Comparison of ENCODE assay signal across 8 mouse cellular contexts in the genomic region with DNA sequence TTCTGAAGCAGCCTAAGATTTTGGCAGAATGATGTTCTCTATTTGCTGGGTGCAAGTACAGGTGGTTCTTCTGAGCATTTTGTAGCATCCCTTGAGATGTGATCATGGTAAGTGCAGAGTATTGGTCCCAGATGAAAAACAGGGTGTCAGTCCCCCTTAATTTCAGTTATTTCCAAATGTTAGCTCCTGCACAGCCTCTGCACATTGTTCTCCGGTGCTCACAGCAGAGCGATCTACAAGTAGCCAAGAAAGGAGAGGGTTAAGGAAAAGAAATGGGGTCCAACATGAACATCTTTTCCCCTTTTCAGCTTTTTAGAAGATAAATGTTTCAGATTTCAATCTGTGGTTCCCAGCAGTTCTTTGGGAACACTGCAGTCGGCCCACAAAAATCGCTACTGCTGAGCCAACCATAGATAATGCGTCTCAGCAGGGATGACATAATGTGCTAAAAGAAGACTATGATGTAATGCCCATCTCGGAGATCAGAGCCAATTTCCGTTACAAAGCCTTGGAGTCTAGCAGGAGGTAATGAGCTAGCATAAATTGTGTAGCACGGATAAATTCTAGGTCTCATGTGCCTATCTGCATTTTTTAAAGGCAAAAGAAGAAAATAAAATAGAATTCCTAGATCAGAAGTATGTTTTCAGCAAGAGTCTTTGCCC.
DNase-seq lines count a peak whose midpoint lies in the region; ATAC-seq and TF ChIP-seq lines count a peak whose summit lies in the region.

No protein-coding gene starts in this region.

- intact Hi-C loops in gastrocnemius, postnatal 36 days (cut with DNase I), result no loop called here
- intact Hi-C loops in left cerebral cortex, postnatal 36 days (cut with DNase I), result loop anchor here (5.0 to 10.0 kb wide), 3 partner anchors 251 to 459 kb away; no protein-coding TSS in a partner anchor

- H3K9me3 ChIP-seq in forebrain, postnatal 0 days (ENCODE audit: low read length), result no peaks in the 10 kb centered on the region
- no peaks in the 10 kb centered on the region for H3K9me3 ChIP-seq in hindbrain, embryonic 13.5 days

- no peak overlapping the region for H3K4me3 ChIP-seq in forebrain, postnatal 0 days (ENCODE audit: low read depth, low read length)
- H3K4me3 ChIP-seq in hindbrain, embryonic 13.5 days, result no peak overlapping the region

- H3K27me3 ChIP-seq in forebrain, postnatal 0 days (ENCODE audit: insufficient read depth, low read length), result no peaks in the 10 kb centered on the region
- H3K27me3 ChIP-seq in hindbrain, embryonic 13.5 days, result no peaks in the 10 kb centered on the region

- H3K27ac ChIP-seq in forebrain, postnatal 0 days (ENCODE audit: low read depth, low read length), result peak overlapping the region; percentile 60
- H3K27ac ChIP-seq in hindbrain, embryonic 13.5 days, result peak overlapping the region; percentile 46

- 6% methylated on average over 8 of the region's 8 CpGs for WGBS in forebrain, postnatal 0 days
- 14% methylated on average over 8 of the region's 8 CpGs for WGBS in hindbrain, embryonic 13.5 days

- H3K9ac ChIP-seq in forebrain, postnatal 0 days, result peak overlapping the region; percentile 26; the same call in 1 of the 2 replicates
- H3K9ac ChIP-seq in hindbrain, embryonic 13.5 days, result no peak overlapping the region

- DNase-seq in gastrocnemius, adult 18-20 months (ENCODE audit: low spot score), result peak; percentile 78
- DNase-seq in gastrocnemius, postnatal 36 days, result no peak
- peak; percentile 13 for DNase-seq in c-Kit-positive CD71-negative TER-119-negative erythroid progenitor cells, embryonic 14.5 days (ENCODE audit: low read depth)
- peak; percentile 89 for DNase-seq in forebrain, postnatal 0 days
- DNase-seq in left cerebral cortex, postnatal 36 days (ENCODE audit: low spot score in 2 of 2), result peak; percentile 61 to 63
- DNase-seq in retina, postnatal 7 days (ENCODE audit: low read depth, low spot score), result peak; percentile 57

- no peaks in the 10 kb centered on the region for H3K36me3 ChIP-seq in forebrain, postnatal 0 days (ENCODE audit: insufficient read depth)
- no peaks in the 10 kb centered on the region for H3K36me3 ChIP-seq in hindbrain, embryonic 13.5 days

- no peak for TF ChIP-seq CTCF in forebrain, postnatal 0 days (IDR thresholded peaks at IDR 0.05; ENCODE audit: low read depth)

- peak; percentile 96 for ATAC-seq in forebrain, postnatal 0 days
- ATAC-seq in hindbrain, embryonic 13.5 days (ENCODE audit: low FRiP score), result peak; percentile 83
- no peak for ATAC-seq in activated CD4-positive, CD25-positive, alpha-beta regulatory T cell, adult 4 months

- H3K4me1 ChIP-seq in forebrain, postnatal 0 days (ENCODE audit: insufficient read depth), result peaks cover 12% of the 10 kb centered on the region; the same call in 1 of the 2 replicates
- H3K4me1 ChIP-seq in hindbrain, embryonic 13.5 days (replicated peaks), result peaks cover 39% of the 10 kb centered on the region

- peak overlapping the region; percentile 33; the same call in 1 of the 2 replicates for H3K4me2 ChIP-seq in forebrain, postnatal 0 days (ENCODE audit: low read depth)
- peak overlapping the region; percentile 48 for H3K4me2 ChIP-seq in hindbrain, embryonic 13.5 days

Comparison
In these comparisons a context has a peak if more than half of its experiments do, and no peak if none do; other contexts are left out.
1. DNase-seq: peak in gastrocnemius, adult 18-20 months (single experiment), c-Kit-positive CD71-negative TER-119-negative erythroid progenitor cells, embryonic 14.5 days (single experiment), forebrain, postnatal 0 days (single experiment), left cerebral cortex, postnatal 36 days (2 of 2) and retina, postnatal 7 days (single experiment); none in gastrocnemius, postnatal 36 days (0 of 2).